Mouse (Mus musculus): ENCODE data around the gene Use1. TPM values are rescaled to one million over a fixed set of nuclear protein-coding genes. Genes with fewer than 3 reads are reported as not detected.

Gene Use1
- total and polyA plus RNA-seq, 3 experiments = 69.6 to 130 (median 98.7) TPM

DNA sequence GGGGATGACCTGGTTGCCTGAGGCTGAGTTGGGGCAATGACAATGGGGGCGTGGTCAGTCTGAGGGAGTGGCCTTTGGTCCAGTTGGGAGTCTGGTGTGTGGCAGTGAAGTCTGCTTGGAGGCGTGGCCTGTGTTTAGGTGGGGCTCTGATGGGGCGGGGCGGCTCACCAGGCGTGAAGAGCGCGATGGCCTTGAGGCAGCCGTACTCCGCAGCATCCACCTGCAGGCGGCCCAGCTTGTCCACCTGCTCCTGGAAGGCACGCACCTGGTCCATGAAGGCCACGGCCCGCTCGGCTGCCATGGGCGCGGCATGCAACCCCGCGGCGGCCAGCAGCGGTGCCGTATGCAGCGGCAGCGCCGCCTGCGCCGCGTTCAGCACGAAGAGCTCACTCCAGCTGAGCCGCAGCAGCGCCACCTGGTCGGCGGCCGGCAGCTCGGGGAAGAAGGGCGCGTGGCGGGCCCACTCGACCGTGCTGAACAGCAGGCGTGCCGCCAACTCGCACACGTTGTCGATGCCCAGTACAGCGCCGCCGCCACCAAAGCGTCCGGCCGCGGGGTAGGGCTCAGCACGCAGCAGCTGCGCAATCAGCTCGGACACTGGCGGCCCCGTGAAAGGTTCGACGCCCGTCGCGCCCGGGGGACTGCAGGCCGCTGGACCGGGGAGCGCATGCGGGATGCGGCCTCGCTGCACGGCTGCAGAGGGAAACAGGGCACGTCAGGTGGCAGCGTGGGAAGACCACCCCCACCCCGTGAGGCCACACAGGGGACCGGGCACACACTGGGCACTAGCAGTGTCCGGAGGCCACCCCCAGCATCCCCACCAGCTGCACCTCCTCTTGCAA, 9.2 kb downstream of the Use1 start:
- peaks cover 17 to 50% of the 10 kb centered on the region in 2 experiments for H3K4me1 ChIP-seq (ENCODE audit: control insufficient read depth in 1 of 2, insufficient read depth in 2 of 2)
- no peak overlapping the region for H3K9ac ChIP-seq (ENCODE audit: insufficient read depth, low read depth)
- no peak overlapping the region for H3K27ac ChIP-seq (ENCODE audit: insufficient read depth, low read depth)
- no peak overlapping the region for H3K4me3 ChIP-seq (replicated peaks in 1 of 3; ENCODE audit: low read depth in 2 of 3, low read length in 2 of 3, poor library complexity in 1 of 3)
- H3K36me3 ChIP-seq (replicated peaks in 1 of 2; ENCODE audit: control insufficient read depth in 1 of 2, insufficient read depth in 1 of 2, low read length in 1 of 2) = peaks cover 21 to 63% of the 10 kb centered on the region in 2 experiments
- in situ Hi-C loops (cut with MboI; ENCODE audit: low pct_ligation_motif_present, low pct_unique_long_range_greater_than_20kb, low sequenced_read_pairs) (no loop called here), dilution Hi-C loops (cut with MboI; ENCODE audit: extremely low pct_ligation_motif_present, extremely low pct_unique_long_range_greater_than_20kb, low sequenced_read_pairs) (no loop called here)
- no peak for TF ChIP-seq CHD2 (IDR thresholded peaks at IDR 0.05; ENCODE audit: low read length)
- TF ChIP-seq RCOR1 (conservative IDR thresholded peaks at IDR 0.05; ENCODE audit: low read depth, low read length) = no peak
- TF ChIP-seq MXI1 (IDR thresholded peaks at IDR 0.05; ENCODE audit: low read depth, low read length) = no peak
- TF ChIP-seq NRF1 (IDR thresholded peaks at IDR 0.05; ENCODE audit: low read depth, low read length) = no peak
- TF ChIP-seq NELFE (IDR thresholded peaks at IDR 0.05; ENCODE audit: low read depth, low read length) = no peak
- no peak for TF ChIP-seq JUN (IDR thresholded peaks at IDR 0.05; ENCODE audit: insufficient read depth, low read depth, low read length)
- TF ChIP-seq BHLHE40 (IDR thresholded peaks at IDR 0.05; ENCODE audit: low read depth, low read length) = no peak
- no peak for TF ChIP-seq ZMIZ1 (IDR thresholded peaks at IDR 0.05; ENCODE audit: low read depth, low read length)
- TF ChIP-seq USF2 (conservative IDR thresholded peaks at IDR 0.05; ENCODE audit: low read depth, low read length) = no peak
- no peak for TF ChIP-seq ELF1 (IDR thresholded peaks at IDR 0.05; ENCODE audit: low read depth, low read length)
- no peak for TF ChIP-seq IRF4 (IDR thresholded peaks at IDR 0.05; ENCODE audit: low read depth, low read length)
- no peak for TF ChIP-seq POLR2A (IDR thresholded peaks at IDR 0.05; ENCODE audit: low read depth, low read length)
- no peak for TF ChIP-seq E2F4 (IDR thresholded peaks at IDR 0.05; ENCODE audit: insufficient replicate concordance, low read depth, low read length)
- no peak for TF ChIP-seq SIN3A (IDR thresholded peaks at IDR 0.05; ENCODE audit: low read length)
- TF ChIP-seq ETS1 (conservative IDR thresholded peaks at IDR 0.05; ENCODE audit: low read depth, low read length) = no peak
- DNase-seq (ENCODE audit: extremely low read depth) = no peak
- no peak overlapping the region for H3K4me2 ChIP-seq (ENCODE audit: insufficient read depth, low read depth, poor library complexity, severe bottlenecking)
- H3K79me2 ChIP-seq (replicated peaks; ENCODE audit: control insufficient read depth, extremely low read depth, insufficient read depth, poor library complexity, severe bottlenecking) = no peaks in the 10 kb centered on the region
- no peaks in the 10 kb centered on the region for H3K27me3 ChIP-seq (replicated peaks)
- H3K9me3 ChIP-seq (replicated peaks; ENCODE audit: low read length) = peaks cover 9% of the 10 kb centered on the region

DNA sequence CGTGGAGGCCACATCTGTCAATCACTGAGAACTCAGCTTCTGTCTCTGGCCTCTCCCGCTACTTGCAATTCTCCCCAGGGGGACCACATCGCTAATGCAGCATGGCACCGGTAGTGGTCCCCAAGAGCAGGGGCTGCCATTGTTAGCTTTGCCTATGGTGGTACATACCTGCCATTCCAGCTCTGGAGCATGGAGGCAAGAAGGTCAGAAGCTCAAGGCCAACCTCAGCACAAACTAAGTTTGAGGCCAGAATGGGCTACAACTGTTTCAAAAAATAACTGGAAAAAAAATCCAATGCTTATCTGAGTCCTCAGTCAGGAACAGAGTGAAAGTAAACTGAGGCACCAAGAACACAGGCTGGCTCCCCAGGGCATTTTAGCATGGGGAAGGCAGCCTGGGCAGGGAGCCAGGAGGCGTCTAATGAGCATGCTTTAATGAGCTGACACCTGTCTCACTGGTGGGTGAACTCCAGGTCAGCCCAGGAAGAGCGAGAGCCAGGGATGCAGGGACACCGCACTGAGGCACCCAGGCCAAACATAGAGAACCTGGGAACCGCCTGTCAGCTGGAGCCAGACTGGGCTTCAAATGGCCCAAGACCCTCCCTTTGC, 9.9 kb downstream of the Use1 start:
- TF ChIP-seq ELF1 (IDR thresholded peaks at IDR 0.05; ENCODE audit: low read depth, low read length) (no peak), POLR2A (IDR thresholded peaks at IDR 0.05; ENCODE audit: low read depth, low read length) (no peak), MAFK (IDR thresholded peaks at IDR 0.05; ENCODE audit: insufficient replicate concordance, low read length) (no peak), ZMIZ1 (IDR thresholded peaks at IDR 0.05; ENCODE audit: low read depth, low read length) (no peak), NELFE (IDR thresholded peaks at IDR 0.05; ENCODE audit: low read depth, low read length) (no peak), JUND (conservative IDR thresholded peaks at IDR 0.05; ENCODE audit: low read depth, low read length) (no peak), ZNF384 (IDR thresholded peaks at IDR 0.05; ENCODE audit: low read depth, low read length) (no peak), KAT2A (IDR thresholded peaks at IDR 0.05; ENCODE audit: insufficient replicate concordance, low read length) (no peak), PAX5 (IDR thresholded peaks at IDR 0.05; ENCODE audit: low read length) (no peak), USF2 (conservative IDR thresholded peaks at IDR 0.05; ENCODE audit: low read depth, low read length) (no peak), BHLHE40 (IDR thresholded peaks at IDR 0.05; ENCODE audit: low read depth, low read length) (no peak), RCOR1 (conservative IDR thresholded peaks at IDR 0.05; ENCODE audit: low read depth, low read length) (no peak), MYC (IDR thresholded peaks at IDR 0.05; ENCODE audit: low read depth, low read length) (no peak), GABPA (IDR thresholded peaks at IDR 0.05; ENCODE audit: insufficient replicate concordance, low read depth, low read length) (no peak), E2F4 (IDR thresholded peaks at IDR 0.05; ENCODE audit: insufficient replicate concordance, low read depth, low read length) (no peak), IRF4 (IDR thresholded peaks at IDR 0.05; ENCODE audit: low read depth, low read length) (no peak), ZC3H11A (IDR thresholded peaks at IDR 0.05; ENCODE audit: low read depth, low read length) (no peak), NRF1 (IDR thresholded peaks at IDR 0.05; ENCODE audit: low read depth, low read length) (no peak), CHD1 (IDR thresholded peaks at IDR 0.05; ENCODE audit: low read depth, low read length) (no peak), MEF2A (IDR thresholded peaks at IDR 0.05; ENCODE audit: borderline replicate concordance, low read depth, low read length) (no peak)
- in situ Hi-C loops (cut with MboI; ENCODE audit: low pct_ligation_motif_present, low pct_unique_long_range_greater_than_20kb, low sequenced_read_pairs) = no loop called here
- dilution Hi-C loops (cut with MboI; ENCODE audit: extremely low pct_ligation_motif_present, extremely low pct_unique_long_range_greater_than_20kb, low sequenced_read_pairs) = no loop called here

More for the DNA sequence above, 9.9 kb downstream of the Use1 start:
- H3K27ac ChIP-seq (ENCODE audit: insufficient read depth, low read depth) = no peak overlapping the region
- H3K9ac ChIP-seq (ENCODE audit: insufficient read depth, low read depth) = no peak overlapping the region
- H3K79me2 ChIP-seq (replicated peaks; ENCODE audit: control insufficient read depth, extremely low read depth, insufficient read depth, poor library complexity, severe bottlenecking) = no peaks in the 10 kb centered on the region
- no peaks in the 10 kb centered on the region for H3K27me3 ChIP-seq (replicated peaks)
- peaks cover 21 to 63% of the 10 kb centered on the region in 2 experiments for H3K36me3 ChIP-seq (replicated peaks in 1 of 2; ENCODE audit: control insufficient read depth in 1 of 2, insufficient read depth in 1 of 2, low read length in 1 of 2)
- H3K9me3 ChIP-seq (replicated peaks; ENCODE audit: low read length) = peaks cover 9% of the 10 kb centered on the region
- peaks cover 17 to 52% of the 10 kb centered on the region in 2 experiments for H3K4me1 ChIP-seq (ENCODE audit: control insufficient read depth in 1 of 2, insufficient read depth in 2 of 2)
- no peak for DNase-seq (ENCODE audit: extremely low read depth)
- no peak overlapping the region for H3K4me3 ChIP-seq (replicated peaks in 1 of 3; ENCODE audit: low read depth in 2 of 3, low read length in 2 of 3, poor library complexity in 1 of 3)
- no peak overlapping the region for H3K4me2 ChIP-seq (ENCODE audit: insufficient read depth, low read depth, poor library complexity, severe bottlenecking)

Data from CH12.LX (cell line).